Mouse (Mus musculus) left cerebral cortex, adult 11 months (tissue): Measurements from ENCODE around the gene Trpv2.

Experiments used
- DNase-seq: peaks from one replicate; pipeline ENCODE4 v3.0.0; 2022; ENCODE audit warnings: low spot score

The Trpv2 gene

GRCm38 (mm10) chr11:62630225-62630821, 56.0 kb downstream of the Trpv2 start:
- DNase-seq = no peak

- DNase-seq = no peak
These were observed 56.9 kb downstream of the Trpv2 start for GRCm38 (mm10) chr11:62631138-62631537.

GRCm38 (mm10) chr11:62635406-62635805, 61.1 kb downstream of the Trpv2 start:
- DNase-seq = no peak

GRCm38 (mm10) chr11:62636105-62636839, 62.0 kb downstream of the Trpv2 start:
- DNase-seq = no peak

- peak; percentile 59 for DNase-seq
These were observed 62.5 kb downstream of the Trpv2 start for GRCm38 (mm10) chr11:62636840-62637221.

GRCm38 (mm10) chr11:62637401-62637800, 63.1 kb downstream of the Trpv2 start:
- DNase-seq = no peak

- no peak for DNase-seq
These were observed 63.5 kb downstream of the Trpv2 start for GRCm38 (mm10) chr11:62637806-62638205.

- no peak for DNase-seq
These were observed 64.1 kb downstream of the Trpv2 start for GRCm38 (mm10) chr11:62638402-62638801.

GRCm38 (mm10) chr11:62640378-62640777, 66.1 kb downstream of the Trpv2 start:
- DNase-seq = no peak

GRCm38 (mm10) chr11:62642023-62642844, 67.9 kb downstream of the Trpv2 start:
- no peak for DNase-seq

GRCm38 (mm10) chr11:62643011-62643631, 68.8 kb downstream of the Trpv2 start:
- no peak for DNase-seq

GRCm38 (mm10) chr11:62643681-62644363, 69.5 kb downstream of the Trpv2 start:
- DNase-seq = no peak

GRCm38 (mm10) chr11:62644602-62645336, 70.5 kb downstream of the Trpv2 start:
- no peak for DNase-seq

GRCm38 (mm10) chr11:62645337-62645675, 71.0 kb downstream of the Trpv2 start:
- no peak for DNase-seq

- DNase-seq = no peak
These were observed 71.6 kb downstream of the Trpv2 start for GRCm38 (mm10) chr11:62645732-62646494.

GRCm38 (mm10) chr11:62646495-62646843, 72.2 kb downstream of the Trpv2 start:
- no peak for DNase-seq

- no peak for DNase-seq
These were observed 72.8 kb downstream of the Trpv2 start for GRCm38 (mm10) chr11:62646958-62647515.

- DNase-seq = no peak
These were observed 73.6 kb downstream of the Trpv2 start, which contains the start of gene Lrrc75a for GRCm38 (mm10) chr11:62647661-62648590. Gene Lrrc75a (minus strand): TSS chr11:62648523.
